11 mouse cellular contexts compared by ENCODE assay signal in genomic region chr4:42902174-42902573, GRCm38 (mm10). TPM values are rescaled to one million over a fixed set of nuclear protein-coding genes. Genes with fewer than 3 reads are reported as not detected.
A peak's percentile ranks its signal among the peaks of the same experiment; 100 is the strongest.
DNase-seq lines count a peak whose midpoint lies in the region; ATAC-seq and TF ChIP-seq lines count a peak whose summit lies in the region.
"Had no signal": no experiment of that assay in that cellular context is flagged by ENCODE, and none has a peak within 500 bp of the region (broad histone marks: within the 10 kb centered on the region; RNA-seq: fewer than 3 reads in every experiment).

No protein-coding gene starts in this region.

- H3K4me2 ChIP-seq in intestine, postnatal 0 days (replicated peaks; ENCODE audit: low read depth) = no peak overlapping the region
- H3K4me2 ChIP-seq in intestine, embryonic 16.5 days (ENCODE audit: low read depth, low read length) = no peak overlapping the region
- H3K4me2 ChIP-seq in lung, postnatal 0 days (replicated peaks; ENCODE audit: low read depth, low read length) = no peak overlapping the region
- H3K4me2 ChIP-seq: lung, embryonic 15.5 days had no signal

- 48% methylated on average over 9 of the region's 9 CpGs for WGBS in intestine, postnatal 0 days
- WGBS in intestine, embryonic 16.5 days = 50% methylated on average over 9 of the region's 9 CpGs
- 43% methylated on average over 9 of the region's 9 CpGs for WGBS in lung, postnatal 0 days

- TF ChIP-seq POLR2A in ES-Bruce4 (IDR thresholded peaks at IDR 0.05; ENCODE audit: insufficient read depth, low read length) = no peak
- TF ChIP-seq POLR2A in bone marrow macrophage, adult 2 months (IDR thresholded peaks at IDR 0.05; ENCODE audit: borderline replicate concordance, low read depth, low read length) = no peak

- H3K27me3 ChIP-seq in intestine, postnatal 0 days (replicated peaks; ENCODE audit: control insufficient read depth, insufficient read depth, low read length) = 0 out of 2 replicates have a peak, but pooled peaks cover 3% of the 10 kb centered on the region
- H3K27me3 ChIP-seq in intestine, embryonic 16.5 days (replicated peaks; ENCODE audit: control insufficient read depth, insufficient read depth, low read length) = no peaks in the 10 kb centered on the region
- H3K27me3 ChIP-seq in ES-Bruce4 (ENCODE audit: control insufficient read depth, insufficient read depth, low read length, poor library complexity, severe bottlenecking) = no peaks in the 10 kb centered on the region; the same call in 1 of the 2 replicates
- H3K27me3 ChIP-seq in lung, postnatal 0 days (replicated peaks; ENCODE audit: insufficient read depth, low read length) = no peaks in the 10 kb centered on the region
- H3K27me3 ChIP-seq: lung, embryonic 15.5 days had no signal

- no peak overlapping the region for H3K9ac ChIP-seq in intestine, postnatal 0 days (ENCODE audit: low read depth, low read length)
- no peak overlapping the region for H3K9ac ChIP-seq in intestine, embryonic 16.5 days (ENCODE audit: low read depth, low read length)
- no peak overlapping the region for H3K9ac ChIP-seq in ES-Bruce4 (ENCODE audit: low read depth, poor library complexity, severe bottlenecking)
- H3K9ac ChIP-seq in lung, postnatal 0 days (replicated peaks; ENCODE audit: low read depth) = no peak overlapping the region
- H3K9ac ChIP-seq: lung, embryonic 15.5 days had no signal

- ATAC-seq in intestine, postnatal 0 days = no peak
- no peak for ATAC-seq in intestine, embryonic 16.5 days
- ATAC-seq in lung, postnatal 0 days = no peak

- no peaks in the 10 kb centered on the region for H3K36me3 ChIP-seq in intestine, postnatal 0 days (ENCODE audit: control insufficient read depth, insufficient read depth)
- no peaks in the 10 kb centered on the region for H3K36me3 ChIP-seq in intestine, embryonic 16.5 days (ENCODE audit: control insufficient read depth, insufficient read depth, low read length)
- no peaks in the 10 kb centered on the region for H3K36me3 ChIP-seq in ES-Bruce4 (ENCODE audit: control insufficient read depth, insufficient read depth, low read length, poor library complexity, severe bottlenecking)
- no peaks in the 10 kb centered on the region for H3K36me3 ChIP-seq in lung, postnatal 0 days (ENCODE audit: insufficient read depth, low read length)
- H3K36me3 ChIP-seq: lung, embryonic 15.5 days had no signal

- H3K4me1 ChIP-seq in intestine, postnatal 0 days (replicated peaks; ENCODE audit: control insufficient read depth, insufficient read depth, low read length) = no peaks in the 10 kb centered on the region
- H3K4me1 ChIP-seq in intestine, embryonic 16.5 days (ENCODE audit: control insufficient read depth, insufficient read depth, low read length) = no peaks in the 10 kb centered on the region
- H3K4me1 ChIP-seq in ES-Bruce4 (ENCODE audit: control insufficient read depth, insufficient read depth, low read length) = no peaks in the 10 kb centered on the region
- H3K4me1 ChIP-seq in bone marrow macrophage, adult 2 months (ENCODE audit: control insufficient read depth, insufficient read depth, low read length) = peaks cover 5% of the 10 kb centered on the region; the same call in 1 of the 2 replicates
- no peaks in the 10 kb centered on the region for H3K4me1 ChIP-seq in lung, postnatal 0 days (ENCODE audit: insufficient read depth, low read depth, low read length)
- H3K4me1 ChIP-seq: lung, embryonic 15.5 days had no signal

- peak; percentile 16 for DNase-seq in lung, postnatal 0 days (ENCODE audit: low spot score)
- DNase-seq in urinary bladder, postnatal 4 days (ENCODE audit: low spot score in 2 of 2) = no peak
- no peak for DNase-seq in layer of hippocampus, adult 11-12 months (ENCODE audit: low spot score)
- DNase-seq in cerebellum, adult 9-11 months = no peak

- no peak overlapping the region for H3K27ac ChIP-seq in intestine, postnatal 0 days (ENCODE audit: low read depth, low read length)
- H3K27ac ChIP-seq in intestine, embryonic 16.5 days (ENCODE audit: low read length) = no peak overlapping the region
- no peak overlapping the region for H3K27ac ChIP-seq in ES-Bruce4 (ENCODE audit: insufficient read depth, low read length)
- H3K27ac ChIP-seq in bone marrow macrophage, adult 2 months (ENCODE audit: insufficient read depth, low read depth, low read length) = no peak overlapping the region
- no peak overlapping the region for H3K27ac ChIP-seq in lung, postnatal 0 days (ENCODE audit: low read length)
- H3K27ac ChIP-seq: lung, embryonic 15.5 days had no signal

- no peak overlapping the region for H3K4me3 ChIP-seq in intestine, postnatal 0 days (ENCODE audit: low read depth, low read length)
- no peak overlapping the region for H3K4me3 ChIP-seq in intestine, embryonic 16.5 days (ENCODE audit: low read length)
- H3K4me3 ChIP-seq in ES-Bruce4 (ENCODE audit: low read depth, low read length) = no peak overlapping the region
- no peak overlapping the region for H3K4me3 ChIP-seq in bone marrow macrophage, adult 2 months (ENCODE audit: insufficient read depth, low read length)
- no peak overlapping the region for H3K4me3 ChIP-seq in lung, postnatal 0 days (ENCODE audit: low read depth, low read length)
- H3K4me3 ChIP-seq: erythroblast, embryonic 14.5 days; lung, embryonic 15.5 days had no signal

- TF ChIP-seq EP300 in ES-Bruce4 (IDR thresholded peaks at IDR 0.05; ENCODE audit: insufficient read depth, low read depth, low read length) = no peak
- TF ChIP-seq EP300 in lung, postnatal 0 days (IDR thresholded peaks at IDR 0.05) = no peak

- peak; percentile 62 for TF ChIP-seq CTCF in intestine, postnatal 0 days (IDR thresholded peaks at IDR 0.05; ENCODE audit: low read depth)
- TF ChIP-seq CTCF in ES-Bruce4 (IDR thresholded peaks at IDR 0.05; ENCODE audit: low read depth, low read length) = peak; percentile 65
- peak; percentile 71 for TF ChIP-seq CTCF in bone marrow macrophage, adult 2 months (IDR thresholded peaks at IDR 0.05; ENCODE audit: low read depth, low read length)
- TF ChIP-seq CTCF in lung, postnatal 0 days (IDR thresholded peaks at IDR 0.05) = peak; percentile 66

- no peaks in the 10 kb centered on the region for H3K9me3 ChIP-seq in intestine, postnatal 0 days (ENCODE audit: control insufficient read depth)
- no peaks in the 10 kb centered on the region for H3K9me3 ChIP-seq in intestine, embryonic 16.5 days (ENCODE audit: control insufficient read depth, low read length)
- no peaks in the 10 kb centered on the region for H3K9me3 ChIP-seq in ES-Bruce4 (replicated peaks; ENCODE audit: control insufficient read depth, insufficient read depth, low read length, poor library complexity, severe bottlenecking)
- H3K9me3 ChIP-seq in lung, postnatal 0 days (ENCODE audit: low read length) = no peaks in the 10 kb centered on the region
- H3K9me3 ChIP-seq: lung, embryonic 15.5 days had no signal

RNA-seq across cellular contexts. Expression of gene Phf24, which starts 14.3 kb away (rescaled TPM):
- polyA plus RNA-seq in intestine, postnatal 0 days (2015; fragmentation: Nextera tagmentation; extraction: Ambion mirVana) = 0.73 and 1.0 TPM in 2 replicates
- polyA plus RNA-seq in intestine, embryonic 16.5 days (2015; fragmentation: Nextera tagmentation; extraction: Ambion mirVana) = 0.73 and 0.83 TPM in 2 replicates
- polyA plus RNA-seq in ES-Bruce4 (2011; ENCODE audit: insufficient read depth, insufficient read length, low read depth, missing spikeins) = 0.10 TPM in 1 of 2 replicates, not detected in the other
- polyA plus RNA-seq in bone marrow macrophage, adult 2 months (2012; ENCODE audit: insufficient read depth, insufficient read length, missing spikeins) = 0.20 and 0.70 TPM in 2 replicates
- 0.29 and 0.31 TPM in 2 replicates for polyA plus RNA-seq in lung, postnatal 0 days (2015; fragmentation: Nextera tagmentation; extraction: Ambion mirVana)
- polyA plus RNA-seq: erythroblast, embryonic 14.5 days had no signal

RNA-seq across cellular contexts. Expression of gene Fam205c, which starts 28.1 kb away (rescaled TPM):
- 0.16 TPM in 1 of 2 replicates, not detected in the other for polyA plus RNA-seq in intestine, postnatal 0 days (2015; fragmentation: Nextera tagmentation; extraction: Ambion mirVana)
- 0.18 and 0.37 TPM in 2 replicates for polyA plus RNA-seq in intestine, embryonic 16.5 days (2015; fragmentation: Nextera tagmentation; extraction: Ambion mirVana)
- not detected in 2 replicates for polyA plus RNA-seq in ES-Bruce4 (2011; ENCODE audit: insufficient read depth, insufficient read length, low read depth, missing spikeins)
- polyA plus RNA-seq in bone marrow macrophage, adult 2 months (2012; ENCODE audit: insufficient read depth, insufficient read length, missing spikeins) = not detected in 2 replicates
- not detected in 2 replicates for polyA plus RNA-seq in lung, postnatal 0 days (2015; fragmentation: Nextera tagmentation; extraction: Ambion mirVana)
- polyA plus RNA-seq: erythroblast, embryonic 14.5 days had no signal

RNA-seq across cellular contexts. Expression of gene Gm12394, which starts 45.6 kb away (rescaled TPM):
- polyA plus RNA-seq in intestine, postnatal 0 days (2015; fragmentation: Nextera tagmentation; extraction: Ambion mirVana) = 0.05 and 0.12 TPM in 2 replicates
- polyA plus RNA-seq in intestine, embryonic 16.5 days (2015; fragmentation: Nextera tagmentation; extraction: Ambion mirVana) = 0.06 and 0.13 TPM in 2 replicates
- not detected in 2 replicates for polyA plus RNA-seq in ES-Bruce4 (2011; ENCODE audit: insufficient read depth, insufficient read length, low read depth, missing spikeins)
- polyA plus RNA-seq in bone marrow macrophage, adult 2 months (2012; ENCODE audit: insufficient read depth, insufficient read length, missing spikeins) = not detected in 2 replicates
- 0.08 TPM in 1 of 2 replicates, not detected in the other for polyA plus RNA-seq in lung, postnatal 0 days (2015; fragmentation: Nextera tagmentation; extraction: Ambion mirVana)
- polyA plus RNA-seq: erythroblast, embryonic 14.5 days; stomach, embryonic 14.5 days had no signal

RNA-seq across cellular contexts. Expression of gene Dnajb5, which starts 47.4 kb away (rescaled TPM):
- 7.5 and 8.8 TPM in 2 replicates for polyA plus RNA-seq in intestine, postnatal 0 days (2015; fragmentation: Nextera tagmentation; extraction: Ambion mirVana)
- 7.2 and 8.4 TPM in 2 replicates for polyA plus RNA-seq in intestine, embryonic 16.5 days (2015; fragmentation: Nextera tagmentation; extraction: Ambion mirVana)
- 27.2 and 28.9 TPM in 2 replicates for polyA plus RNA-seq in ES-Bruce4 (2011; ENCODE audit: insufficient read depth, insufficient read length, low read depth, missing spikeins)
- polyA plus RNA-seq in bone marrow macrophage, adult 2 months (2012; ENCODE audit: insufficient read depth, insufficient read length, missing spikeins) = 11.7 and 13.5 TPM in 2 replicates
- polyA plus RNA-seq in lung, postnatal 0 days (2015; fragmentation: Nextera tagmentation; extraction: Ambion mirVana) = 5.7 and 6.2 TPM in 2 replicates
- polyA plus RNA-seq: erythroblast, embryonic 14.5 days had no signal

RNA-seq across cellular contexts. Expression of gene Fam205a1, which starts 48.5 kb away (rescaled TPM):
- polyA plus RNA-seq in intestine, postnatal 0 days (2015; fragmentation: Nextera tagmentation; extraction: Ambion mirVana) = not detected in 2 replicates
- not detected in 2 replicates for polyA plus RNA-seq in intestine, embryonic 16.5 days (2015; fragmentation: Nextera tagmentation; extraction: Ambion mirVana)
- not detected in 2 replicates for polyA plus RNA-seq in ES-Bruce4 (2011; ENCODE audit: insufficient read depth, insufficient read length, low read depth, missing spikeins)
- polyA plus RNA-seq in bone marrow macrophage, adult 2 months (2012; ENCODE audit: insufficient read depth, insufficient read length, missing spikeins) = not detected in 2 replicates
- not detected in 2 replicates for polyA plus RNA-seq in lung, postnatal 0 days (2015; fragmentation: Nextera tagmentation; extraction: Ambion mirVana)
- polyA plus RNA-seq: erythroblast, embryonic 14.5 days; lung, embryonic 15.5 days had no signal
